Mouse (Mus musculus): ENCODE measurements around the gene Gm10944.

The Gm10944 gene

DNA sequence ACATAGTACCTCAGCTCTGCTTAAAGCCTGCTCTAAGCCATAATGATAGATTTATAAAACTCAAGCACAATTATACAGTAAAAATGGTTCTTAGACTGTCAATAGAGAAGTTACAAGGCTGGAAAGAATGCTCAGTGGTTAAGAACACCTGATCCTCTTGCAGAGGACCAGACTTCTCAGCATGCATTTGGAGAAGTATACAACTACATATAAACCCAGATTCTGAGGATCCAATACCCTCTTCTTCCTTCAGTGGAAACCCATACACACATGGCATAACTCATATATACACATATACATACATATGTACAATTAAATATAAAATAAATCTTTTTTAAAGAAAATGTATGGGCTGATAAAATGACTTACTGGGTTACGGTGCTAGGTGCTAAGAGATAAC is at the start of gene Gm10944:
Gm10944 (plus strand) TSS at position 301 of the 400 bp plus-strand sequence.
- no peak for DNase-seq (ENCODE audit: low spot score)

DNA sequence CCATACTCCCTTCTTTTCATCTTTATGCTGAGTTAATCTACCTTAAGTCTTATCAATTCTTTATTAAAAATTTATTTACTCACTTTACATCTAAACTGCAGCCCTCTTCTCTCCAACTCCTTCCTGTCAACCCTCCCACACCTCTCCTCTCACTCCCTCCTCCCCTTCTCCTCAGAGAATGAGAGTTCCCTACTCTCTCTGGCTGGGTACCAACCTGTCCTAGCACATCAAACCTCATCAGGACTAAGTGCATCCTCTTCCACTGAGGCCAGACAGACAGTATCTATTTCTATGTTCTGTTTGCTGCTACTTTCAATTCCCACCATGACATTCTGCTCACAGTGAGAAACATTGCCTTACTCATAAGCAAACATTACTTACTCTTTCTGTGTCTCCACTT is 25.2 kb upstream of the Gm10944 start:
- DNase-seq (ENCODE audit: low spot score) = no peak

DNA sequence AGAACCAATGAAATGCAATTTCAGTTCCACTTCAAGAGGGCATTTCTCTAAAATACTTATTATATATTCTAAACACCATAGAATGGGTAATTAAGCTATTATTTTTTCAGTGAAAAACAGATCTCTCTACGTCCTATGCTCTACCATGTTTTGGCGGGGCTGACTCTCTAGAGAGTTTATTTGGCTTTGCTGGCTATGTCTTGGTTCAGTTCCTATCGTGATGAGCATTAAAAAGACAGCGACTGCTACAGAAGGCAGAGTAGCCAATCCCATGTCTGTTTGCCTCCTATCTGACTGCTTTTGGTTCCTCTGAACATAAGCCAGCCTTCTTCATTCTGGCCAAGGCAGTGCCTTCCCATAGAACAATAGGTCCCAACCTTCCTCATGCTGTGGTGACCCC is 24.5 kb upstream of the Gm10944 start:
- DNase-seq (ENCODE audit: low spot score) = no peak

DNA sequence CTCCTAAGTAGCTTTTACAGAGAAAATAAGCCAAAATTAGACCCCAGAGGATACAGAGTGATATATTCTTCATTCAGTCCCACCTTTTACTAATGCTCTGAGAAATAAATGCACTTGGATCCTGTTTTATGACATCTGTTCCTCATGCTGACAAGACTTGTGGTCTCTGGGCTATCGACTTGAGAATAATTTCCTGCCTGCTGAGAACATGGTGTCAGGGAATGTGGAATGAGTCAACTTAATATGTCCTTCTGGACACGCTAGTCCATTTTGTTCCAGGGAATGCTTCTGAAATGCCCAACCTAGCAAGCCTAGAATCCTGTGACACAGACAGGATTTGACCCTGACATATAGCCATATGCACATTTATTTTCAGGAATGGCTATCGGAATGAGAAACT is 22.0 kb upstream of the Gm10944 start:
- DNase-seq (ENCODE audit: low spot score) = no peak

DNA sequence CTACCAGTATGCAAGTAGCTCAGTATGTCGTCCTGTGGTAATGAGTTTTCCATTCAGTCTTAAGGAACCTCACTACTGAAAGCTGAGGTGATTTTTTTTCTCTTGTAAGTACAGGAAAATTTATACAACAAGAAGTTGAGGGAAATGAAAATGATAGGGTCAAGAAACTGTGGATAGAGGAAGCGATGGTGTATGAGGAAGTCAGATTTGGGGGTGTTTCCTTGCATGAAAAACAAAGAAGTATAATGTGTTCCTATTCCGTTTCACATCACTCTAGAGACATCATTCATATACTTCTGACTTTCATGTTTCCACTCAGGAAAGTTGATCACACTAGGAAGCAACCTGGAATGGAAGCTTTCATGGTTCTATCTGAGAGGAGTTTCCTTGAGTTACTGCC is 21.2 kb upstream of the Gm10944 start:
- no peak for DNase-seq (ENCODE audit: low spot score)

DNA sequence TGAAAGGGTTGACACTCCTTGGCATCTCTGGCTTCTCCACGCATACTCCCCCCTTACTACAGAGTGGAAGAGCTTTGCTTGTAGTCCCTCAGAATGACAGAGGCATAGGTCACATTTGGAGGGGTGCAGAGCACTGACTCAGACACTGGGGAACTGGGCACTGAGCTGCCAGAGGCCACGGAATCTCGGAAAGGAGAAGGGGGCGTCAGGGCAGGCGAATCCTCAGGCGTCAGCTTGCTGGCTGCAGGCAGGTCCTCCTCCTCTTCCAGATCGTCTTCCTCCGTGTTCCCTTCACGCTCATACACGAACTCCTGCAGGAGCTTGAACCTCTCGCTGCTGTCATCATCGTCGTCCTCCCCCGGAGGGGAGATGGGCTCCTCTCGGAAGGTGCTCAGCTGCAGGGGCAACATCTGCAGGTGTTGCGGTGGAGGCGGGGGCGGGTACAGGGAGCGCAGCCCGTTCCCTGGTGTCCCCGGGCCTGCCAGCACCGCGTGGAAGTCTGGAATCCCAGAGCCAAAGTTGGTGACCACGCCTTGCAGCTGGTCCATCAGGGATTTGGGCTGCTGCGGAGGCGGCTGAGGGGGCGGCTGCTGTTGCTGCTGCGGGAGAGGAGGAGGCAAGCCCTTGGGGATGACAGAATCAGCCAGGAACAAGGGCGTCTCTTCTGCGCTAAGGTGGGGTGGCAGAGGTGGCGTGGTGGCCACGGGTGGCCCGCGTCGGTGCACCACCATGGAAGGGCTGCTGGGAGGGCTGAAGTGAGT is 7.9 kb downstream of the Gm10944 start:
- no peak for DNase-seq (ENCODE audit: low spot score)

DNA sequence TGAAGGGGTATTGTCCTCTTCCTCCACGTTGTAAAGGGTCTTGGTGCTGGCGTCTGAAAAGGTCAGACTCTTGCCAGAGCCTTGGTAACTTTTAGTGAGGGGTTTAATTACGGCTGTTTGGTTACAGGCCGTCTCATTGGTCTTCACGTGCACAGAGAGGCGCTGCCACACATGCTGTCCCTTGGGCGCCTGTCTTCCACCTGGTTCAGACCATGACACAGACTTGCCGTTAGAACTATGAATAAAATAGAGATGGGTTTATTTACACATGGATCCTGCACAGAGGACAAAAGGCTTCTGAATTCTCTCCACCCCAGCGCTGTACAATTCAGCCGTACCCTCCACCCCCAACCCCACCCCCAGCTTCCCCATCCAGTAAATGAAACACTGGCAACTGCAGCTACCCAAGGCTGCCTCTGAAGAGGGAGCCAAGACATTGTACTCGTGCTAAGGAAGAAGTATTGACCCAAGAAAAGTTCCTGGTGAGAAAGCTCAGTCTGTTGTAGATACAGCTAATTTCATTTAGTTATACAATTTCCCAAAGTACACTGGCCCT is 8.6 kb downstream of the Gm10944 start:
- DNase-seq (ENCODE audit: low spot score) = no peak

DNA sequence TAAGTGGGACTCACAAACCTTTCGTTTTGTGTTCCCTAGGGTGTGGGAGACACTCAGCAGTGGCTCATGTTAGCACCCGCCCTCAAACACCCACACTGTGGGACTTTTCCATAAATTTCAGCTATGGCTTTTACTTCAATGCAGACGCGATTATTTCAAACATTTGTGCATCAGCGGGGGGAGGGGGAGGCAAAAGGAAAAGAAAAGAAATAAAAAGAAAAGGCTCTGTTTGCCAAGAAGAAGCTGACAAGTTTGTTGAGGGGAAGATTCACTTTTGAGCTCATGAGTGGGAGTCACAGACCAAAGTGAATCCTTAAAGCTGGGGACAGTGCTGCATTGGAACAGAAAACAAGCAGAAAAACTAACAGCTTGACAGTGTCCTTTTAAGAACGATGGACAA is 16.3 kb downstream of the Gm10944 start:
- DNase-seq (ENCODE audit: low spot score) = no peak

DNA sequence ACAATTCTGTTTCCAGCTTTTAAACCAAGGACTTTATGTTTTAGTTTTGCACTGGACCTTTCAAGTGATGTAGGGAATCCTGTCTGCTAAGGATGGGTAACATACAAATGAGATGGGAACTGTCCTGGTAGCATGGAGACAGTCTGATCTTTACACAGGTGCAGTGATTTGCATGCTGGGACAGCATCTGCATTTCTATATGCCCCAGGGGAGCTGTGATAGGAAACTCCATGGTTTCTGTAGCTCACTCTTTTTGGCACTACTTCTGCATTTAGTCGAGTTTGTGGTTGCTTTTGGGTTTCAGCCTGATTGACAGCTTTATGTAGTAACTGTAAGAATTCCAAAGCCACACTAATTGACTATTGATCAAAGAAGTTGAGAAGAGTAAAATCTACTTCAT is 19.8 kb downstream of the Gm10944 start:
- DNase-seq (ENCODE audit: low spot score) = no peak

DNA sequence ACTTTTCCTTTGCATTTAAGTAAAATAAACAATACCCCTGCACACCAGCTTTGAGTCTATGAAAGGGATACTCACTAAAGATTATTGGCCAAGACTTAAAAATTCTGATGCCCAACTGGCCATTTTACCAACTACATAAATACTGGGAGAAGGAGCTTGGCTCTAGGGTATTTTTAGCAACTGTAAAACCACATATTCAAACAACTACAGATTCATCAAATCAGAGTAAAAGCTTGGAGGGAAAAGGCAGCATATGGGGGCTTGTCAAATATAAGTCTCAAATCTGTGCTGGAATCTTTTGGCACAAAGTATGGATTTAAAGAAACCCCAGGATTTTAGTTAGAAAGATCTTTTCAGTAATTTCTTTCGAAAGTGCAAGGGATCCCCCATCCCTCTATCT is 20.2 kb downstream of the Gm10944 start:
- DNase-seq (ENCODE audit: low spot score) = no peak

DNA sequence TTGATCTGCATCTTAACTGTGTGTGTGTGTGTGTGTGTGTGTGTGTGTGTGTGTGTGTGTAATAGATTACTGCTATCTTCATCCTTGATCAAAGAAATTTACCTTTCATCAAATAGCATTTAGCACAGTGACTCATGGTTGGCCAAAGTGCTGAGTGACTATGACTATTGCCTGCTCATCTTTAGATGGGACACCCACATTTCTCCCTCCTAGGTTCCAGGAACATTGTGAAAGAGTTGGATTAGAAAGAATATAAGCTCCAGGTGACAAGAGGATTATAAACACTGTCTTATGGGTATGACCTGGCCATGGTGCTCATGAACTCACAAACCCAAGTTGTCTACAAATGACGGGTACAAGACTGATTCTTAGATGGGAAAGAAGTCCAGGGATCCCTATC is 26.9 kb downstream of the Gm10944 start:
- DNase-seq (ENCODE audit: low spot score) = no peak

DNA sequence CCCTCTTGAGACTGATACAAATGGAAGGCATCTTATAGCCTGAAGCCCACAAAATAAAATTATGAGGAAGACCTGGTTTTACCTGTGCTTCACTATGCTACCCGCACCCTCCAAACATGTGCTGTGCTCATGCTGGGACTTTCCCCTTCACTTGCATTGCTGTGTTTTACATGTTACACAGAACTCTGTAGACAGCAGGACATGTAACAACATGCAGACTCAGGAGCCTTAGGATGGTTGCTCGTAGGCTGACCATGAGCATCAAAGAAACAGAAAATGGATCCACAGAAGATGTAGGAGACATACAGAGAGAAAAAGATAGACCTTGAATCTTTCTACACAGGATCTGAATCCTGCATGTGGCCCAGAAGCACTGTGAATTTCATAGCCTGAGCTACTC is 29.2 kb downstream of the Gm10944 start:
- no peak for DNase-seq (ENCODE audit: low spot score)

DNA sequence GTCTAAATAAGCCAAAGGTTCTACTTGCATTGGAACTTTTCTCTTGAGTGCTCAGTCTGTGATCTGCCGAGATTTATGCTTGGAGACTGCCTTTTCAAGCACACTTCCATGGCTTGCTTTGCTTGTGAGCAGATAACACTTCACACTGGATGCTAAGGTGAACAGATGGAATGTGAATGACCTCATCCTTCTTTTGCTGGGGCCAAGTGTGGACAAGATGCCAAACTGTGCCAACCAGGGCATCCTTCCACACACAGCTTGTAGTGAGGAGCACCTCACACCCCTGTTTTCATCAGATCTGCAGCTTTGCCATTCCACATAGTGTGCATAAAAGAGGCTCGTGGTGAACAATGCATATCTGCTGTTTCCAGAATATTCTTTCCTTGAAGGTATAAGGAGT is 29.7 kb downstream of the Gm10944 start:
- no peak for DNase-seq (ENCODE audit: low spot score)

DNA sequence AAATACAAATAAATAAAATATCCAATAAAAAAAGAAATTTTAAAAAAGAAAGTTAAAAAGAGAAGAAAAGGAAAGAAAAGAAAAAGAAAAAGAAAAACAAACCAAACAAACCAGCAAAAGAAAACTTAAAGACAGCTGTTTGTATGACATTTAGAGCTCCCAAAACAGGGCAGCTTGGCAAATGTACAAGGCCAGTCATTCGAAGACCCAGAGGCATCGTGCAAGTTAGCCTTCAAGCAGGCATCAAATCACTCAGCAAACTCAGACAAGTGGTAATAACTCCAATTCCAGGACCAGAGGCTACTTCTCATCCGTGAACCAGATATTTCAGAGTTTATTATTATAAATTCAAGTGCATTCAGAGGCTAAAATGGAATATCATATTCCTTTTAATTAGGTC is 45.4 kb downstream of the Gm10944 start:
- no peak for DNase-seq (ENCODE audit: low spot score)

All from spleen, adult 12 weeks (tissue).